Mouse (Mus musculus) telencephalon, adult 2 months (tissue): ENCODE measurements around the gene Lce1i.
"Not testable (repeated sequence)": the region's sequence is repeated elsewhere in the genome, so short reads cannot be mapped to it uniquely, and the experiment has no call there.

Source experiments
- DNase-seq: peaks from one replicate; pipeline ENCODE4 v3.0.0-alpha.2; 2011; ENCODE audit warnings: low read depth, low spot score

The Lce1i gene

DNA sequence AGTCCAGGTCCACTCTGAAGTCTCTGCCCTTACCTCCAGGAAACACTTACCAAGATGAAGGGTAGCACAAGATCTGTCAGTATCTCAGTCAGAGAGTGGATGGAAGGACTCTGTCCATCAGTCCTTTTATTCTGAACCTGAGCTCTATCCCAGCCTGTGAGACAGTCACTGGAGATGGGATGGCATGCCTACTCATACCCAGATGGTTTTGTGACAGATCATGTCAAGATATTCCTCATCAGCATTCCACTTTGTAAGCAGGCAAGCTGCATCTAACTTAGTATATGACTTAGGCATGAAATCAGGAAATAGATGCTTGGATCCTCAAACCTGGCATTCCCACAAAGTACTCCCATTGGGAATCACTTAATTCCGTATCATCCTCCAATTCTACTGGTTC is at the start of gene Lce1i:
TSS of gene Lce1i (minus strand) at position 101 of the 400 bp plus-strand sequence.
- DNase-seq: no peak

DNA sequence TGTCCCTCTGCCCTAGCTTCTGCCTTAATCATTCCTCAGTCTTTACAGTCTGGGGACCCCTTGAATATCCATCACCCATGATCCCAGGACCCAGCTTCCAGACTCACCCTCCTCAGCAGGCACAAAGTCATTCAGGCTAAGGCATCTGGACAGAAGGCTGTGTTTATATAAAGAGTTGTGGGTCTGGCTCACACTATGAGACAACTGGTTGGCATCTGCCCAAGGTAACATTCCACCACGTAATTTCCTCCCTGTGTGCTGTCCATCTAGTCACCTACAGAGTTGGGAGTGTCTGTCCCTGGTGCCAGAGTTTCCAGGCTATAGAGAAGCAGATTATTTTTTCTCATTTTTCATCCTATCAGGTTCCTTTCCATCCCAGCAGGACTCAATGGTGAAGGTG is 48.4 kb upstream of the Lce1i start, which contains the start of gene Kprp:
TSS of gene Kprp (minus strand) at position 140 of the 400 bp plus-strand sequence.
- DNase-seq: no peak

DNA sequence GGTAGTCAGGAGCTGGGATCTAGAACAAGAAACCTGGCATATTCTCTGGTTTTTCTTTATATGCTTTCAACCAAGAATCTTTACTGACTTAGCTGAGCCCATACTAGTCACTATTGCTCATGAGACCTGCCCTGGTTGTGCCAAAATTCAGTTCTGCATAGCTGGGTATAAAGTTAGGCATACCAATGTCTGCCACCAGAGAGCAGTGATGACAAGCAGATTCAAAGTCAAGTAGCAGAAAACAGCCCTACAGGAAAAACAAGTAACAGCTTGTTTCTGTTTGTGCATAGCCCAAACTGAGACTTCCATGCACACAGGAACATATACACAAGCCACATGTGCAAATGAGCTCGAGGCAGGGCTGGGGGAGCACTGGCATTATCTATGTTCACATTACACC is 47.1 kb upstream of the Lce1i start:
- no peak for DNase-seq

DNA sequence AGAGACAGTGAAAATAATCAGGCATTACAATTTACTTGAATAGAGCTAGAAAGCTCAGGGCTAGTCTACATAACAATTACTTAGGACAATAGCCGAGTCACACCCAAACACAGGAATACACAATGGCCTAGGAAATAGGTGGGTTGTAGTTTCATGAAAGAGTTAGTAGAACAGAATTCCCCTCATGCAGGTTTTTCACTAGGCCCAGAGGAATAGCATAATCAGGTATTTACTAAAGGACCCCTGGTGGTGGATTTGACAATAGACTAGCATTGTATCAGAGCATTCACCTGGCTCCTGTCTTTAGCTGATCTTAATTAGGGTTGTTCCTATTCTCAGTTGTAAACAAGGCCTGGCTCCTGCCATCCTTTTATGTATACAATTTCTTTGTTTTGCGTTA is 37.3 kb upstream of the Lce1i start:
- not testable (repeated sequence) for DNase-seq

DNA sequence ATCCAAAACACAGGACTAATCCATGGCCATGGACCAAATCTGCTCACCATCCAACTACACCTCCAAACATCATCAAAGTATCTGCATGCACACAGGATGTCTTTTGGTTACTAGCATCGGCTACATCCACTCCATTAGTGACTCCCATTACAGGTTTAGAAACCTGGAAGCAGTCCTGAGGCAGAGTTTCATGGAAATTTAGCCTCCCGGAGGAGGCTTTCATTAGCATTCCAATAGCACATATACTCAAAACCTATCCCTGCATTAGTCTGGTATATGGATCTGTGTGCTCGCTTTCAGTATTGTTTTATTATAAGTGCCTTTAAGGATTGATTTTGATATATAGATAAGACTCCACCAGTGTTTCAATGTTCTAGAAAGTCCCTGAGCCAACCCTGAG is 36.9 kb upstream of the Lce1i start:
- no peak for DNase-seq

DNA sequence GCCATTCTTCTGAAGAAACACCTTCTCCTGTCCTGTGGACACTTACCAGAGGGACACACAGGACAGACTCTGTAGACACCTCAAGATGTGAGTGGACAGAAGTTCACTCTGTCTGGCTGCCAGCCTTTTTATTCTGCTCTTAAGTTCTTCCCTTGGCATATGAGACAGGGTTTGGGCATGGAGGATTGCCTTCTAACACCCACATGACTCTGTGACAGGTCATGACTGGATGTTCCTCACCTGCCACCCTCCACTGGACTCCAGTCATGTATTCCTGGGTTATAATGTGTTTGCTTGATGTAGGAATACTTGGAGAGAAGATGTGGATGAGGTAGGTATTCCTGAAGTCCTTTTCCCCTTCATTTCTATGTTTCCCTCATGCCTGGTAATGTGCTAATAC is 29.1 kb upstream of the Lce1i start, which contains the start of gene Lce1k:
TSS of gene Lce1k (minus strand) at position 101 of the 400 bp plus-strand sequence.
- no peak for DNase-seq

DNA sequence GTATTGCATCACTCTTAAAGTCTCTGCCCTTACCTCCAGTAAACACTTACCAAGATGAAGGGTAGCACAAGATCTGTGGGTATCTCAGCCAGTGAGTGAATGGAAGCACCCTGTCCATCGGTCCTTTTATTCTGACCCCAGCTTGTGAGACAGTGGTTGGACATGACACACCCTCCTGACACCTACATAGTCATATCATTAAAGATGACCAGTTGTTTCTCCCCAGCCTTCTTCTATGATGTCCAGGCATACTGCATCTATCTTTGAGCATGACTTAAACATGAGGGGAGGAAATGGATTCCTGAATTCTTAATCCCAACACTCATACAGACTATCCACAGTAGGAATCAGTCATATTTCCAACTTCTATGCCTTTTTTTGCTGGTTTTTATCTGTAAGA is 11.7 kb upstream of the Lce1i start, which contains the start of gene Lce1j:
TSS of gene Lce1j (minus strand) at position 101 of the 400 bp plus-strand sequence.
- DNase-seq: no peak

DNA sequence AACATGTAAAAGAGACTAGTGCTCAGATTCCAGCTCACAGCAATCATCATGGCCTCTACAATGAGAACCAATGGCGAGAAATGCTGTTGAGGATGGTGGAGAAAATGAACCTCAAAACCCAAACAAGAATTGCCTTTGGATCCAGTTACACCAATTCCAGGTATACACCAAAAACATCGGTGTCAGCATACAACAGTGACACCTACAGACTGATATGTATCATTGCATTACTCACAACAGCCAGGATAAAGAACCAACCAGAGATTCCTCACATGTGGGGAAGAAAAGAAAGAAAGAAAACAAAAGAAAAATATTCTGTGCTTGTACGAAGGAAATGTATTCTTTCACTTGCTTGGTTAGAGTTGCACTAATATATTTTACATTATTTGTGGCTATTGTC is 7.1 kb downstream of the Lce1i start:
- DNase-seq: no peak

DNA sequence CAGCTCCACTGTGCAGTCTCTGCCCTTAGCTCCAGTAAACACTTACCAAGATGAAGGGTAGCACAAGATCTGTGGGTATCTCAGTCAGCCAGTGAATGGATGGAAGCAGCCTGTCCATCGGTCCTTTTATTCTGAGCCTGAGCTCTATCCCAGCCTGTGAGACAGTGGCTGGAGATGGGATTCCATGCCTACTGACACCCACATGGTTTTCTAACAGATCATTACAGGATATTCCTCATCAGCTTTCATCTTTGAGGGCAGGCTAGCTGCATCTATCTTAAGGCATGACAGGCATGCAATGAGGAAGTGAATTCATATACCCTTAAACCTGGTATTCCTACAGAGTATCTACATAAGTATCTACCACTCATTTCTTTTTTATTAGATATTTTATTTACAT is 13.7 kb downstream of the Lce1i start, which contains the start of gene Lce1h:
TSS of gene Lce1h (minus strand) at position 101 of the 400 bp plus-strand sequence.
- no peak for DNase-seq

DNA sequence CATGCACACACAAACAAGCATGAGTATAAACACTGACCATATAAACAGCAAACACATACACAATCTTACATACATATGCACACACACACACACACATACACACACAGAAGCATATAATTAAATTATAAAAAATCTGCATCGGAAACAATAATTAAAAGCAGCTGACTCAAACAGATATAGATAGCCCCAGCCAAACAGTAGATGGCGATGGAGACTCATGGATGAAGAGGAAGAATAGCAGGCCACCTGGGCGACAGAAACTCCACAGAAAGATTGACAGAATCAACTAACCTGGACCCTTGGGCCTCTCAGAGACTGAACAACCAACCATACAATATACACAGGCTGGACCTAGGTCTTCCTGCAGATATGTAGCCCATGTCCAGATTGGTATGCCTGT is 25.5 kb downstream of the Lce1i start:
- DNase-seq: no peak

DNA sequence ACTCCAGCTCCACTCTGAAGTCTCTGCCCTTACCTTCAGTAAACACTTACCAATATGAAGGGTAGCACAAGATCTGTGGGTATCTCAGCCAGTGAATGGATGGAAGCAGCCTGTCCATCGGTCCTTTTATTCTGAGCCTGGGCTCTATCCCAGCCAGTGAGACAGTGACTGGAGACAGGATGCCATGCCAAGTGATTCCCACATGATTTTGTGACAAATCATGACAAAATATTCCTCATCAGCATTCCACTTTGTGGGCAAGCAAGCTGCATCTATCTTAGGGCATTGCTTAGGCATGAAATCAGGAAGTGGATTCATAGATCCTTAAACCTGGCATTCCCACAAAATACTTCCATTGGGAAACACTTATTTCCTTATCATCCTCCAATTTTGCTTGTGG is 26.5 kb downstream of the Lce1i start, which contains the start of gene Lce1g:
TSS of gene Lce1g (minus strand) at position 101 of the 400 bp plus-strand sequence.
- no peak for DNase-seq

DNA sequence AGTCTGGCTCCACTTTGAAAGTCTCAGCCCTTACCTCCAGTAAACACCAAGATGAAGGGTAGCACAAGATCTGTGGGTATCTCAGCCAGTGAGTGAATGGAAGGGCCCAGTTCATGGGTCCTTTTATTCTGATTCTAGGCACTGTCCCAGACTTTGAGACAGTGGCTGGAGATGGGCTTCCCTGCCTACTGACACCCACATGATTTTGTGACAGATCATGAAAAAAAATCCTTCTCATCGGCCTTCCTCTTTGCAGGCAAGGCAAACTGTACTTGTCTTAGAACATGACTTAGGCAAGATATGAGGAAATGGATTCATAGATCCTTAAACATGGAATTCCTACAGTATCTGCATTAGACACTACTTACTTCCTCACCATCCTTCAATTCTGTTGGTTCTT is 39.7 kb downstream of the Lce1i start, which contains the start of gene Gm38119:
TSS of gene Gm38119 (minus strand) at position 101 of the 400 bp plus-strand sequence.
- DNase-seq: no peak
